Mouse (Mus musculus) CD4-positive, CD25-positive, alpha-beta regulatory T cell, adult 2 months (primary cell): ENCODE data around the gene Rsbn1l.

Experiments
- DNase-seq: peaks from one replicate; pipeline ENCODE4 v3.0.0-alpha.2; 2012; ENCODE audit warnings: low read depth, low spot score

The Rsbn1l gene

GRCm38 (mm10) chr5:20905437-20905836 is 50.8 kb downstream of the Rsbn1l start:
- DNase-seq = no peak

GRCm38 (mm10) chr5:20904647-20905046 is 51.6 kb downstream of the Rsbn1l start:
- DNase-seq = no peak

- DNase-seq = no peak
Observed at GRCm38 (mm10) chr5:20897446-20898167, 58.6 kb downstream of the Rsbn1l start.

GRCm38 (mm10) chr5:20884036-20884620 is 72.1 kb downstream of the Rsbn1l start:
- no peak for DNase-seq

- DNase-seq = peak; percentile 99
Observed at GRCm38 (mm10) chr5:20881915-20882800, 74.0 kb downstream of the Rsbn1l start, which contains the start of the genes Phtf2 and Tmem60. Gene Phtf2, minus strand, starts transcription at chr5:20882124. Gene Tmem60, plus strand, starts transcription at chr5:20882191.

- DNase-seq = peak; percentile 69
Observed at GRCm38 (mm10) chr5:20880797-20881775, 75.1 kb downstream of the Rsbn1l start.

- no peak for DNase-seq
Observed at GRCm38 (mm10) chr5:20880386-20880785, 75.8 kb downstream of the Rsbn1l start.

- peak; percentile 37 for DNase-seq
Observed at GRCm38 (mm10) chr5:20876934-20877426, 79.2 kb downstream of the Rsbn1l start.

GRCm38 (mm10) chr5:20873146-20873545 is 83.1 kb downstream of the Rsbn1l start:
- DNase-seq = no peak

GRCm38 (mm10) chr5:20865193-20865755 is 90.9 kb downstream of the Rsbn1l start:
- DNase-seq = no peak

GRCm38 (mm10) chr5:20864216-20864969 is 91.8 kb downstream of the Rsbn1l start:
- peak; percentile 36 for DNase-seq

GRCm38 (mm10) chr5:20861901-20862300 is 94.3 kb downstream of the Rsbn1l start:
- DNase-seq = no peak

GRCm38 (mm10) chr5:20860565-20860964 is 95.6 kb downstream of the Rsbn1l start:
- DNase-seq = no peak

- DNase-seq = no peak
Observed at GRCm38 (mm10) chr5:20858404-20858803, 97.8 kb downstream of the Rsbn1l start.

- DNase-seq = no peak
Observed at GRCm38 (mm10) chr5:20855066-20855465, 101.1 kb downstream of the Rsbn1l start.

- DNase-seq = no peak
Observed at GRCm38 (mm10) chr5:20847010-20847409, 109.2 kb downstream of the Rsbn1l start.

GRCm38 (mm10) chr5:20843816-20844215 is 112.4 kb downstream of the Rsbn1l start:
- DNase-seq = no peak

- DNase-seq = no peak
Observed at GRCm38 (mm10) chr5:20843405-20843804, 112.8 kb downstream of the Rsbn1l start.
